Mouse (Mus musculus) granulocyte monocyte progenitor cell, adult 5-6 weeks (primary cell): Measurements from ENCODE around the gene Fam3c. TPM values are rescaled to one million over a fixed set of nuclear protein-coding genes. Genes with fewer than 3 reads are reported as not detected.

ENCODE experiments used
- ATAC-seq: replicated peaks from 2 replicates; pipeline ENCODE4 v1.8.0; 2016; ENCODE audit warnings: mild to moderate bottlenecking, moderate TSS enrichment, inconsistent platforms; ENCODE audit not compliant: poor library complexity, severe bottlenecking
- total RNA-seq, 2 experiments: library from RNA; stranded (forward) in 1 of 2; stranded (reverse) in 1 of 2; fragments of 200-712, 200-1000 nt in 1 of 2; fragments of >200 nt in 1 of 2; fragmentation: Nextera tagmentation in 1 of 2; gene quantifications; 2 replicates each; pipeline ENCODE4 v1.2.3; 2014 to 2017

The Fam3c gene
- total RNA-seq (2014; fragmentation: Nextera tagmentation) (17.5 and 23.2 TPM in 2 replicates), total RNA-seq (2017) (55.9 and 63.3 TPM in 2 replicates)

- peak; percentile 90 for ATAC-seq
Measured at GRCm38 (mm10) chr6:22356086-22356507, at the start of gene Fam3c. Gene Fam3c, minus strand, starts transcription at chr6:22356243.

DNA sequence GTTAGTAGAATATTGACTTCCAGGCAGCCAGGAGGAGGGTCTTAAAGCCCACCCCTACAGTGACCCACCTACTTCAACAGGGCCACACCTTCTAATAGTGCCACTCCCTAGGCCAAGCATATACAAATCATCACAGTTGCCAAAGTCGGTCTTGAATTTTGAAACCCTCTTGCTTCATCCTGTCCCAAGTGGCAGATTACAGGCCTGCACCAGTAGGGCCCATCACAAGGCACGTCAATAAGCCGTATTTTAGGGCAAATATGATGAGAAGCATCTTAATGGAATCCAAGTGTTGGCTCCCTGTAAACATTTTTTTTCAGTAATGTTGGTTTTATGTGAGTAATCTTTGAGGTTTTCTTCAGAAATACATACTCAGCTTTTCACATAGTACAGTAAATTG lies 49.0 kb upstream of the Fam3c start:
- peak; percentile 44; the same call in 1 of the 2 replicates for ATAC-seq

- no peak for ATAC-seq
Measured at GRCm38 (mm10) chr6:22403736-22404135, 47.7 kb upstream of the Fam3c start.

GRCm38 (mm10) chr6:22403317-22403716 lies 47.3 kb upstream of the Fam3c start:
- ATAC-seq = no peak

DNA sequence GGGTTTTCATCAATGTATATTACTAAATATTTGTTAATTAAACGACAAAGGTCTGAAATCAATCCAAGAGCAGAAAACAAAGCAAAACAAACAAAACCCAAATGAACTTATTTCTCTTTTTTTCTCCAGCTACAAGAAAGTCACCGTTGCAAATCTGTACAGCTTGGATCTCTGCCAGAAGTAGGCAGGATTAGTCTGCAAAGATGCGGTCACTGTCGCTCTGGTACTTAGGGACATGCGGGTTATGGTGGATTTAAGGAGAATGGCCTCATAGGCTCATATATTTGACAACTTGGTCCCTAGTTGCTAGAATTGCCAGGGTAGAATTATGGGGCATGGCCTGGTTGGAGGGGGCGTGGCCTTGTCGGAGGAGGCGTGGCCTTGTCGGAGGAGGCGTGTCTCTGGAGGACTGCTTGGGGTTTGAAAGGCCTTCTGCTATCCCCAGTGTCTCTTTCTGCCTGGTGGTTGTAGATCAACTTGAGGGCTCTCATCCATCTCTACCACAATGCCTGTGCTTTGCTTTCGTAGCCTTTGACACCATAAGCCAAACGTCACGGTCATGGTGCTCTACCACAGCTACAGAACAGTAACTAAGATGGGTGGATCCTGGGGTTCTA lies 46.6 kb upstream of the Fam3c start:
- 0 out of 2 replicates have a peak, but pooled peaks have one; percentile 26 for ATAC-seq

DNA sequence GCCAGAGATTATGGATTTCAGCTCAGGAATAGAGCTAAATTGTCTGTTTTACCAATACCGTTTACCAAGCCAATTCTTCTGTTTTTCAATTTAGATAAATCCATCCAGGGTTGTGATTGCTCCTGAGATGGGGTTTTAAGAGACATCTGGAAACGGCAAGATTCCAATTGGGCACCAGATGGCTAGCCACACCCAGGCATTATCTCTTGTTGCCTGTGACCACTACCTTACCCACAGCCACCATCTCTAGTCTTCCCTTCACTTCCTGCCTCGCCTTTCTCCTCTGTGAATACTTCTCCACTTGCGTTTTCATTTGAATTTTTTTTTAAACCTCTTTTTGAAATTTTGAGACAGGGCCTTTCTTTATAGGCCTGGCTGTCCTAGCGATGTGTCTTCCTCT lies 46.0 kb upstream of the Fam3c start:
- no peak for ATAC-seq

GRCm38 (mm10) chr6:22398079-22398774 lies 42.2 kb upstream of the Fam3c start:
- ATAC-seq = peak; percentile 96

- no peak for ATAC-seq
Measured at GRCm38 (mm10) chr6:22395207-22395606, 39.2 kb upstream of the Fam3c start.

DNA sequence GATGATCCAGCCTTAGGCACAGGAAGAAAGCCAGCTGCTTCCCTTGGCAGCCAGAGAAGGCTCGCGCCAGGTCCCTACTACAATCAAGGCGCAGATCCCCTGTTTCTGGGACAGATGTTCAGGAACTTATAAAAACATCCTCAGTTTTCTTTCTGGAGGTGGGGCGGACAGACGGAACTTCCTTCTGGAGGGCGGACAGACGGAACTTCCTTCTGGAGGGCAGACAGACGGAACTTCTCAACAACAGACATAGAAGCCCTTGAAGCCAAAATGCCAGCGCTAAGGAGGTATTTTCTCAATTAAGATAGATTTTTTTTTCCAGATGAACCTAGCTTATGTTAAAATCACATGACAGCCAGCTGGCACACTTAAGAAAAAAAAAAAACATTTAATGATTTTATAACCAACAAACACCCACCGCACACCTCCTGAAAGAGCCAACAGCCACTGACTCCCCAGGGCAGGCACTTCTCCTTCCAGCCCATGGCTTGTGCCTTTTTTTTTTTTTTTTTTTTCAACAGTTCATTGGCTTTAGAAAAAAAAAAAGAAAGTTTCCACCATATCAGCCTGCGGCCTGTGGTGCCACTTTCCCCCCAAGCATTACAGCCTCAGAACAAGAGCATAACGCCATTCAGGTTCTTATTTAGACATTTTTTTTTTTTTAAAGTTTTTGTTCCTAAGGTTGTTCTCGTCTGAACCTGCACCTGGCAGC lies 34.8 kb upstream of the Fam3c start:
- ATAC-seq = peak; percentile 76

DNA sequence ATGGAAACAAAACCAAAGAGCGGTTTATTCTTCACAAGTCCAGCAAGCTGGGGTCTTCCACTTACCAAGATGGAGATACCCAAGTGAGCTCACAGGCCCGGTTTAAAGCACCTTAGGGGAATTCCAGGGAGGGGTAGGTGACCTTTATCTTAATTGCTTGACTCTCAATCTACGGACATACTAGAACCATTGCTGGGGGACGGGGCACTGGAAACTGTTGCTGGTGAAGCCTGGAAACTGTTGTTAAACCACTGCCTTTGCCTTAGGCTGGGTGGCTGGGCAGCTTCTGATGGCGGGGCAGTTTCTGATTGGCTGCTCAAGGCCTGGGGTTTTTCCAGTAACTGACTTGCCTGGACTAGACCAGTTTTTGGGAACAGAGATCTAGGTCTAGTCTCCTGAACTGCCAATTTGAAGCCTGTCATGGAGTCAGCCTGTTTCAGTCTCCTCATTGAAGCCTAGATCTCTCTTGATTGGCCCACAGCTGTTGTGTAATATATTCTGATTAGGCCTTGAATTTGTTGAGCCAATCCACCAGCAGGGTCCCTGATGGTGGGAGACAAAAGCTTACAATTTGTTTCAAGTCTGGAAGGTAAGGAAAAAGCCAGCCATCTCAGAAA lies 29.3 kb upstream of the Fam3c start:
- ATAC-seq = no peak

DNA sequence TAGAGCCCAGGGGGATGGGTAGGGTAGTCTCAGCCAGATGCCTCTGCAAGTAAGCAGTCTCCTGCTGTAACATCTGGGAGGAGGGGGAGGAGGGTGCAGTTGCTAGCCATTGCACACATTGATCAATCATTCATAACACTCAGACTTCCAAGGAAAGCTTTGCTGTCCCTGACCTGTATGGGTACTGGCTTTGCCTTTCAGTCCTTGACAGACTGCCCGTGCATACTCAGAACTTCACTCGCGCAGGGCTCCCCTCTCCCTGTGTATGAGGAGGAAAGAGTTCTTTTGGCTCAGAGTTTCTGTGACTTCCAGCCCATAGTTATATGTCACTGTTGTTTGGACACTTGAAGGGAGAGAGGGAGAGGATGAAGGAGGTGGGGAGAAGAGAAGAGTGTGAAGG lies 24.2 kb upstream of the Fam3c start:
- no peak for ATAC-seq

DNA sequence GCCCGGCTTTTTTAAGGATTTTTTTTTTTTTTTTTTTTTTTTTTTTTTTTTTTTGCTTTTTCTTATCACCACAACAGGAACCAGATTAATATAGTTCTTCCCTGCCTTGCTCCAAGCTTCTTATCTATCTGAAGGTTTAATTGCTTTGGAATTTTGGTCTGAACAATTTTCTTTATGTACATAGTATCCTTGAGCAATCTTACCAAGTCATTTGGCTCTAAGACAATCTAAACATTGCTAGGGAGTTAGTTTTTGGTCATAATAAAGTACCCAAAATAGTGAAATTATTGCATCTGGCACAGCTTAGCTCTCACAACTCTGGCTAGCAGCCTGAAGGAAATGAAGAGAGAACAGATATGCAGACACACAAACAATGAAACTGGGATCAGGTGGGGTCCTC lies 23.8 kb upstream of the Fam3c start:
- no peak for ATAC-seq

- no peak for ATAC-seq
Measured at GRCm38 (mm10) chr6:22378462-22378861, 22.4 kb upstream of the Fam3c start.

GRCm38 (mm10) chr6:22374791-22375190 lies 18.7 kb upstream of the Fam3c start:
- no peak for ATAC-seq

- no peak for ATAC-seq
Measured at GRCm38 (mm10) chr6:22373476-22373875, 17.4 kb upstream of the Fam3c start.

DNA sequence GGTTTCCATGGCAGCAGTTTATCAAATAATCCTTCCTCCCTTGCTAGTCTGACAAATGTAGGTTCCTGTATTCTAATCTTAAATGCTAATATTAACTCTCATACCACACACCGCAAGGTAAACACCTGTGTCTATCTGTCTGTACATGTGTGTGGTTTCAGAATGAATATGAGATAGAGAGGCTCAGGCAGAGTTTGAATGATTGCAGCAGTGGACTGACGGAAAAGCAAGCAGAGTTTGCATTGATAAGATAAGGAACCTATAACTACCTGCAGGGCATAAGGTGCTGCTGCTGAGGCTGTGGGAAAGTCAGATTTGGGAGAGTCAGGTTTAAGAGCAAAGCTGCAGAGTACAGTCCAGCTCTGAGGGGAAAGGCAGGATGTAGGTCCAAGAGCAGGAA lies 10.9 kb upstream of the Fam3c start:
- ATAC-seq = no peak

- peak; percentile 82 for ATAC-seq
Measured at GRCm38 (mm10) chr6:22363590-22363989, 7.5 kb upstream of the Fam3c start.

DNA sequence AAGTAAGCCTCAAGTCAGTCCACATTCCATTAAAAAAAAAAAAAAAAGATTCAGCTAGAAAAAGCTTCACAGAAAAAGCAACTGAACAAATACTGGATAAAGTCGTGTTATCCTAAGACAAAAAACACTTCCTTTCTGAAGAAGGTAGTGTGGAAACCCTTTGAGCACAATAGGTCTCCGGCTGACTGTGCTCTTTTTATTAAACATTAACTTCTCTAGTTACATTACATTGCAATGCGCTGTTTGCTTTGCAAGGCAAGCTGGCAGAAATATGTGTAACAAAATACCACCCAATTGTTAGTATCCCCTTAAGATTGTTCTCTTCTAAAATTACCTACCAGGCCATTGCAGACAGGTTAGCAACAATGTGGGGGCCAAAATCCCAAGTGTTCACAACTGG lies 5.9 kb upstream of the Fam3c start:
- ATAC-seq = no peak

GRCm38 (mm10) chr6:22359019-22359418 lies 3.0 kb upstream of the Fam3c start:
- ATAC-seq = peak; percentile 63

DNA sequence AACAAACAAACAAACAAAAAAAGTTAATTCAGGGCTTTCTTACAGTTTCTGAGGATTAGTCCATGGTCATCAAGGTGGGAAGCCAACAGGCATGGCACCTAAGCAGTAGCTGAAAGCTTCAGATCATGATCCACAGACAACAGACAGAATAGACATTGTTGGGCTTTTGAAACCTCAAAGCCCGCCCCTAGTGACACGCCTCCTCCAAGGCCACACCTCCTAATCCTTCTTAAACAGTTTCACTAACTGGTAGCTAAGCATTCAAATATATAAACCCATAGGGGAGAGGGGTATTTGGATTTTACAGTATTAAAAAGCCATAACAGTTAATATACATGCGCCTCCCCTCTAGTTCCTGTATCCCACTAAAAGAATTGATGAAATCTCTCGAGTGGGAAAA lies 1.3 kb upstream of the Fam3c start:
- no peak for ATAC-seq
